Mouse (Mus musculus) CH12.LX (cell line): ENCODE measurements at regions not wholly inside any gene's neighbourhood (a gene's known extent, or its start where the extent isn't known, plus 50 kb on each side); places are given as distances from the start of the nearest gene placed in this dataset.

Source experiments
- DNase-seq: peaks from one replicate; pipeline ENCODE4 v3.0.0-alpha.2; 2013; ENCODE audit errors: extremely low read depth
- H3K27ac ChIP-seq: 2 replicates; pipeline ENCODE4 v1.5.1; 2012; ENCODE audit warnings: low read depth, mild to moderate bottlenecking, control low read depth, moderate library complexity; ENCODE audit not compliant: insufficient read depth
- H3K27me3 ChIP-seq: replicated peaks from 2 replicates; pipeline ENCODE3; 2012; ENCODE audit warnings: inconsistent platforms
- H3K36me3 ChIP-seq, 2 experiments: replicated peaks in 1 of 2; 2 replicates each; pipeline versions ENCODE3 to v1.6.1; 2012; ENCODE audit warnings: inconsistent platforms in 1 of 2, low read length in 1 of 2, mild to moderate bottlenecking in 1 of 2, mixed read lengths in 1 of 2, moderate library complexity in 1 of 2; ENCODE audit not compliant: control insufficient read depth in 1 of 2, insufficient read depth in 1 of 2
- H3K4me1 ChIP-seq, 2 experiments: 2 replicates each; pipeline ENCODE4 v1.6.1; 2012; ENCODE audit warnings: inconsistent platforms in 1 of 2, moderate library complexity in 1 of 2; ENCODE audit not compliant: insufficient read depth in 2 of 2, control insufficient read depth in 1 of 2
- H3K4me2 ChIP-seq: 2 replicates; pipeline ENCODE4 v1.6.1; 2012; ENCODE audit warnings: low read depth, mild to moderate bottlenecking, control low read depth; ENCODE audit not compliant: poor library complexity, insufficient read depth, severe bottlenecking
- H3K4me3 ChIP-seq, 3 experiments: fragments of 150-350 bp in 1 of 3; sonication (generic) in 1 of 3; replicated peaks in 1 of 3; 2 replicates each; pipeline versions ENCODE3 to v1.5.1; 2011 to 2012; ENCODE audit warnings: low read depth in 2 of 3, low read length in 2 of 3, mild to moderate bottlenecking in 2 of 3, moderate library complexity in 2 of 3, control low read depth in 1 of 3, improper control_type of control experiment in 1 of 3, inconsistent platforms in 1 of 3, mixed read lengths in 1 of 3; ENCODE audit not compliant: poor library complexity in 1 of 3
- H3K79me2 ChIP-seq: replicated peaks from 2 replicates; pipeline ENCODE4 v1.6.1; 2012; ENCODE audit warnings: mild to moderate bottlenecking, moderate library complexity; ENCODE audit not compliant: control insufficient read depth, poor library complexity, insufficient read depth, severe bottlenecking; ENCODE audit errors: extremely low read depth
- H3K9ac ChIP-seq: 2 replicates; pipeline ENCODE4 v1.6.1; 2012; ENCODE audit warnings: low read depth, mild to moderate bottlenecking, control low read depth, moderate library complexity; ENCODE audit not compliant: insufficient read depth
- H3K9me3 ChIP-seq: replicated peaks from 2 replicates; pipeline ENCODE3; 2012; ENCODE audit warnings: low read length, inconsistent platforms, mixed read lengths
- CHD2 ChIP-seq: IDR thresholded peaks from 2 replicates; pipeline ENCODE4 v1.6.1; 2011; ENCODE audit warnings: low read length, improper control_type of control experiment
- CTCF ChIP-seq, 2 experiments: IDR thresholded peaks in 1 of 2; conservative IDR thresholded peaks in 1 of 2; 2 replicates each; pipeline ENCODE4 v1.5.1; 2011 to 2012; ENCODE audit warnings: low read depth in 2 of 2, low read length in 2 of 2, improper control_type of control experiment in 1 of 2, inconsistent platforms in 1 of 2, mild to moderate bottlenecking in 1 of 2, moderate library complexity in 1 of 2
- E2F4 ChIP-seq: IDR thresholded peaks from 2 replicates; pipeline ENCODE4 v1.6.1; 2011; ENCODE audit warnings: low read depth, low read length, improper control_type of control experiment; ENCODE audit not compliant: insufficient replicate concordance
- HCFC1 ChIP-seq: IDR thresholded peaks from 2 replicates; pipeline ENCODE4 v1.6.1; 2012; ENCODE audit warnings: low read depth, mild to moderate bottlenecking, inconsistent platforms, low read length, improper control_type of control experiment
- IRF4 ChIP-seq: IDR thresholded peaks from 2 replicates; pipeline ENCODE4 v1.6.1; 2014; ENCODE audit warnings: low read depth, mild to moderate bottlenecking, inconsistent platforms, low read length, improper control_type of control experiment
- MXI1 ChIP-seq: IDR thresholded peaks from 2 replicates; pipeline ENCODE4 v1.6.1; 2011; ENCODE audit warnings: mild to moderate bottlenecking, low read depth, low read length, improper control_type of control experiment
- RAD21 ChIP-seq: IDR thresholded peaks from 2 replicates; pipeline ENCODE4 v1.6.1; 2011; ENCODE audit warnings: low read depth, mild to moderate bottlenecking, low read length, improper control_type of control experiment, moderate library complexity
- SIN3A ChIP-seq: IDR thresholded peaks from 2 replicates; pipeline ENCODE4 v1.6.1; 2012; ENCODE audit warnings: low read length, improper control_type of control experiment, inconsistent platforms
- SMC3 ChIP-seq: IDR thresholded peaks from 2 replicates; pipeline ENCODE4 v1.6.1; 2011; ENCODE audit warnings: low read depth, low read length, improper control_type of control experiment
- UBTF ChIP-seq: IDR thresholded peaks from 2 replicates; pipeline ENCODE4 v1.6.1; 2012; ENCODE audit warnings: low read depth, mild to moderate bottlenecking, inconsistent platforms, low read length, improper control_type of control experiment, moderate library complexity
- USF1 ChIP-seq: IDR thresholded peaks from 2 replicates; pipeline ENCODE4 v1.6.1; 2014; ENCODE audit warnings: low read depth, mild to moderate bottlenecking, inconsistent platforms, low read length, improper control_type of control experiment
- USF2 ChIP-seq: conservative IDR thresholded peaks from 2 replicates; pipeline ENCODE4 v1.6.1; 2011; ENCODE audit warnings: low read depth, low read length, improper control_type of control experiment
- ZC3H11A ChIP-seq: IDR thresholded peaks from 2 replicates; pipeline ENCODE4 v1.6.1; 2012; ENCODE audit warnings: low read depth, mild to moderate bottlenecking, inconsistent platforms, low read length, improper control_type of control experiment
- ZKSCAN1 ChIP-seq: IDR thresholded peaks from 2 replicates; pipeline ENCODE4 v1.6.1; 2012; ENCODE audit warnings: low read depth, inconsistent platforms, low read length, improper control_type of control experiment, borderline replicate concordance
- ZNF384 ChIP-seq: IDR thresholded peaks from 2 replicates; pipeline ENCODE4 v1.6.1; 2012; ENCODE audit warnings: low read depth, low read length, improper control_type of control experiment, inconsistent platforms
- dilution Hi-C: fragments of 300-500 bp; cut with MboI; formaldehyde crosslinking; loops from 2 replicates; pipeline ENCODE4 v1.14.3; 2020; ENCODE audit warnings: low sequenced_read_pairs; ENCODE audit not compliant: extremely low pct_unique_long_range_greater_than_20kb, extremely low pct_ligation_motif_present
- in situ Hi-C: fragments of 300-500 bp; cut with MboI; formaldehyde crosslinking; loops from 3 replicates; pipeline ENCODE4 v1.14.3; 2019; ENCODE audit warnings: low sequenced_read_pairs, low pct_ligation_motif_present, low pct_unique_long_range_greater_than_20kb, mixed read lengths

DNA sequence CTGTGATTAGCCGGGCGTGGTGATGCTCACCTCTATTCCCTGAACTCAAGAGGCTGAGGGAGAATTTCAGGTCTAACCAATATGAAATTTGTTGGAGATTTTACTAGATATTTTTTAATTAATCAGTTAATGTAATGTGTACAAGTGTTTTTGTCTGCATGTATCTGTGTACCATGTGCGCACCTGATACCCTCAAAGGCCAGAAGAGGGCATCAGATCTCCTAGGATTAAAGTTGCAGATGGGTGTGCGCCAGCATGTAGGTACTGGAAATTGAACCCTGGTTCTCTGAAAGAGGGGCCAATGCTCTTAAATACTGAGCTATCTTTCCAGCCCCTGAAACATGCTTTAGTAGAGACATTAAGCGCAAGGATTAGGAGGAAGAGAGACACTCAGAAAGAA is 160.2 kb downstream of the Mycn start:
- H3K27ac ChIP-seq = no peak overlapping the region
- H3K9ac ChIP-seq = no peak overlapping the region
- dilution Hi-C loops = no loop called here
- H3K9me3 ChIP-seq = peaks cover 3% of the 10 kb centered on the region
- in situ Hi-C loops = loop anchor here (25.0 kb wide), 1 partner anchor 431 kb away; no protein-coding TSS in a partner anchor
- H3K27me3 ChIP-seq = no peaks in the 10 kb centered on the region
- 0 out of 4 replicates have a peak, but pooled peaks cover 0 to 3% of the 10 kb centered on the region in 2 experiments for H3K4me1 ChIP-seq
- H3K36me3 ChIP-seq = no peaks in the 10 kb centered on the region
- DNase-seq = no peak
- TF ChIP-seq RAD21 (peak; percentile 37), SMC3 (peak; percentile 45; the same call in 1 of the 2 replicates), CTCF (conservative IDR thresholded peaks at IDR 0.05 in 1 of 2, IDR thresholded peaks at IDR 0.05 in 1 of 2; ENCODE audit: low read depth in 2 of 2, low read length in 2 of 2) (peak in 1 of 2 experiments; percentile 39; a peak in 2 of 4 replicates), USF1 (no peak), IRF4 (no peak), HCFC1 (no peak)
- H3K79me2 ChIP-seq = no peaks in the 10 kb centered on the region
- no peak overlapping the region for H3K4me2 ChIP-seq
- no peak overlapping the region for H3K4me3 ChIP-seq

DNA sequence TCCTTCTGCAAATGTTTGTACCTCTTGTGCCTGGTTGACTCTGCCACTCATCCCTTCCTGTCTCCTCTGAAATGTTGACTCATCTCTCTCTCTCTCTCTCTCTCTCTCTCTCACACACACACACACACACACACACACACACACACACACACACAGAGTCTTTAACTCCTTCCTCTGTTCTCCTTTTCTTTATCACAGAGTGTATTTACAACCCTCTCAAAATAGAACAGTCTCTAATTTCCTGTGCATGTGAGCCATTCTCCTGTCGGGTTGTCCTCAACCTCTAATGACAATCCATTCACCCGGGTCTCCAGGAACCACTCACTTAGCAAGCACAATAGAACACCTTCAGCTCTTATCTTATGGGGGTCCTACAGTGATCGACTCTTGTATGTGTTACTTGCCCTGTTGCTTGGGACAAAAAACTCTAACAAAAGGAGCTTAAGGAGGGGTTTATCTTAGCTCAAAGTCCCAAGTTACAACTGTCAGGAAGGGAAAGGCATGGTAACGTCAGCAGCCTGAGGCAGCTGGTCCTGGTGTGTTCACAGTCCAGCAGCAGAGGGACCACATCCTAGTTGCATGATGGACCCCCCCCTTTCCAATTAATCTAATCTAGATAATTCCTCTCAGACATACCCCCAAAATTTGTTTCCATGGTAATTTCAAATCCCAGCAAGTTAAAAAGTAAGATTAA is 163.0 kb downstream of the Mycn start:
- no peak overlapping the region for H3K4me3 ChIP-seq
- 0 out of 4 replicates have a peak, but pooled peaks cover 0 to 3% of the 10 kb centered on the region in 2 experiments for H3K4me1 ChIP-seq
- H3K36me3 ChIP-seq = no peaks in the 10 kb centered on the region
- H3K79me2 ChIP-seq = no peaks in the 10 kb centered on the region
- H3K27me3 ChIP-seq = no peaks in the 10 kb centered on the region
- H3K27ac ChIP-seq = no peak overlapping the region
- no peak overlapping the region for H3K9ac ChIP-seq
- dilution Hi-C loops = no loop called here
- no peak overlapping the region for H3K4me2 ChIP-seq
- in situ Hi-C loops = loop anchor here (25.0 kb wide), 1 partner anchor 434 kb away; no protein-coding TSS in a partner anchor
- TF ChIP-seq MXI1 = no peak
- no peak for TF ChIP-seq ZC3H11A
- TF ChIP-seq UBTF = no peak
- no peak for TF ChIP-seq ZKSCAN1
- TF ChIP-seq CTCF (conservative IDR thresholded peaks at IDR 0.05 in 1 of 2, IDR thresholded peaks at IDR 0.05 in 1 of 2; ENCODE audit: low read depth in 2 of 2, low read length in 2 of 2) = no peak
- TF ChIP-seq HCFC1 = no peak
- TF ChIP-seq CHD2 = no peak
- no peak for TF ChIP-seq E2F4
- TF ChIP-seq USF2 = no peak
- TF ChIP-seq ZNF384 = no peak
- TF ChIP-seq SIN3A = no peak
- no peak for DNase-seq
- peaks cover 3% of the 10 kb centered on the region for H3K9me3 ChIP-seq
